9 mouse cellular contexts compared by ENCODE assay signal in the genomic region with DNA sequence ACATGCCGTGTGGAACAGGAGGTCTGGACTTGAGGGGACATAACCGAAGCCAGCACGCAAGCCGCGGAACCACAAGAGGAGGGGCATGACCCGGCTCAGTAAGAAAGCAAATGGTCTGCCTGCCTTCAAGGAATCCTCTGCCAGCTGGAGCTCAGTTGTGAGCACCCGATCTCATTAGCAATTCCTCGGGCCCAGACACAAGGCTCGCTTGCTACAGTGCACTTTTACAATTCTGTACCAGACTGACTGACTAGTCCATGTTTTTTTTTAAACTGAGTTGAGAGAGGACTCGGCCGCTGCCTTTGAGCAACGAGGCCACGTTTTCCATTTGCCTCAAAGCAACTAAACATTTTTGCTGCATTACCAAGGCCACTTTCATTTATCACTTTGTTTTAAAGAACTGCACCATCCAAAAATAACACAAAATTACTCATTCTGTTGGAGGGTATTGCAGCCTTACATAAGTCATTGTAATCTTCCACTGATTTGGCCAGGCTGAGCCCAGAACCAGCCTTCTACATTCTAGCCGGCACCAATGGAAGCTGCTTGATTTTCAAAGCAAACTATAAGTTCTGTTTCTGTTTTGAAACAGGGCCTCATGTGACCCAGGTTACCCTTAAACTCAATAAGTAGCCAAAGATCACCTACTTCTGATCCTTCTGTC.
DNase-seq lines count a peak whose midpoint lies in the region; ATAC-seq and TF ChIP-seq lines count a peak whose summit lies in the region.
"Had no signal": no experiment of that assay in that cellular context is flagged by ENCODE, and none has a peak within 500 bp of the region (broad histone marks: within the 10 kb centered on the region; RNA-seq: fewer than 3 reads in every experiment).

No protein-coding gene starts in this region.

- peaks cover 8% of the 10 kb centered on the region; the same call in 1 of the 2 replicates for H3K4me1 ChIP-seq in midbrain, embryonic 12.5 days

- H3K4me2 ChIP-seq in midbrain, embryonic 12.5 days (replicated peaks), result no peak overlapping the region

- 49% methylated on average over 14 of the region's 14 CpGs for WGBS in midbrain, embryonic 12.5 days

- H3K27ac ChIP-seq in layer of hippocampus, adult 2 months, result peak overlapping the region; percentile 43
- H3K27ac ChIP-seq in midbrain, embryonic 12.5 days (replicated peaks), result no peak overlapping the region

- TF ChIP-seq CTCF in layer of hippocampus, adult 2 months (conservative IDR thresholded peaks at IDR 0.05), result no peak

- H3K9me3 ChIP-seq in midbrain, embryonic 12.5 days, result no peaks in the 10 kb centered on the region
- H3K9me3 ChIP-seq: G1E had no signal

- H3K36me3 ChIP-seq in midbrain, embryonic 12.5 days, result no peaks in the 10 kb centered on the region
- H3K36me3 ChIP-seq: G1E had no signal

- intact Hi-C loops in gastrocnemius, postnatal 14 days (cut with DNase I; ENCODE audit: low total_unique reads), result loop anchor here (10.0 kb wide), 2 partner anchors 246 to 326 kb away; a partner anchor contains a TSS

- ATAC-seq in midbrain, embryonic 12.5 days (ENCODE audit: low FRiP score, low read depth), result peak; percentile 21; the same call in 1 of the 2 replicates

- H3K9ac ChIP-seq in midbrain, embryonic 12.5 days (replicated peaks), result no peak overlapping the region

- H3K4me3 ChIP-seq in layer of hippocampus, adult 2 months, result no peak overlapping the region
- no peak overlapping the region for H3K4me3 ChIP-seq in midbrain, embryonic 12.5 days

- peak; percentile 12 for DNase-seq in kidney, adult 18-20 months
- no peak for DNase-seq in kidney, adult 11 months
- DNase-seq in brain, adult 2 months (ENCODE audit: low read depth, low spot score), result peak; percentile 45
- peak; percentile 32 for DNase-seq in gastrocnemius, postnatal 14 days
- peak; percentile 38 to 60 for DNase-seq in layer of hippocampus, adult 2 months (ENCODE audit: low spot score in 2 of 2)
- no peak for DNase-seq in B cell, adult 2 months
- no peak for DNase-seq in c-Kit-positive CD71-positive TER-119-positive erythroid progenitor cells, embryonic 14.5 days (ENCODE audit: low spot score)

- no peaks in the 10 kb centered on the region for H3K27me3 ChIP-seq in midbrain, embryonic 12.5 days

Comparison
In these comparisons a context has a peak if more than half of its experiments do, and no peak if none do; other contexts are left out.
1. DNase-seq: peak in kidney, adult 18-20 months (single experiment), brain, adult 2 months (single experiment), gastrocnemius, postnatal 14 days (single experiment) and layer of hippocampus, adult 2 months (2 of 2); none in kidney, adult 11 months (single experiment), B cell, adult 2 months (0 of 2) and c-Kit-positive CD71-positive TER-119-positive erythroid progenitor cells, embryonic 14.5 days (single experiment).